Mouse (Mus musculus) MEL (cell line): ENCODE measurements around the gene Hs6st1. TPM values are rescaled to one million over a fixed set of nuclear protein-coding genes. Genes with fewer than 3 reads are reported as not detected.

Source experiments
- DNase-seq: peaks from one replicate; pipeline ENCODE4 v3.0.0; 2011; ENCODE audit warnings: low read depth, low spot score
- H3K27ac ChIP-seq: 2 replicates; pipeline ENCODE4 v1.5.1; 2012; ENCODE audit warnings: low read depth, mild to moderate bottlenecking, control low read depth, low read length, moderate library complexity; ENCODE audit not compliant: control insufficient read depth
- H3K27me3 ChIP-seq, 2 experiments: fragments of 150-350 bp in 1 of 2; sonication (generic) in 1 of 2; 2 replicates each; pipeline ENCODE4 v1.6.1; 2012; ENCODE audit warnings: low read length in 2 of 2, mild to moderate bottlenecking in 2 of 2, improper control_type of control experiment in 1 of 2, moderate library complexity in 1 of 2; ENCODE audit not compliant: insufficient read depth in 2 of 2, control insufficient read depth in 1 of 2
- H3K36me3 ChIP-seq, 2 experiments: 2 replicates each; pipeline ENCODE4 v1.6.1; 2012 to 2014; ENCODE audit warnings: low read length in 2 of 2, improper control_type of control experiment in 1 of 2, inconsistent platforms in 1 of 2, mild to moderate bottlenecking in 1 of 2; ENCODE audit not compliant: insufficient read depth in 2 of 2, control insufficient read depth in 1 of 2
- H3K4me1 ChIP-seq, 2 experiments: fragments of 150-350 bp in 1 of 2; sonication (generic) in 1 of 2; 2 replicates each; pipeline ENCODE4 v1.6.1; 2012; ENCODE audit warnings: low read length in 2 of 2, improper control_type of control experiment in 1 of 2, mild to moderate bottlenecking in 1 of 2; ENCODE audit not compliant: insufficient read depth in 2 of 2, control insufficient read depth in 1 of 2
- H3K4me3 ChIP-seq, 2 experiments: fragments of 150-350 bp in 1 of 2; sonication (generic) in 1 of 2; 2 replicates each; pipeline ENCODE4 v1.5.1; 2012; ENCODE audit warnings: low read depth in 2 of 2, low read length in 2 of 2, mild to moderate bottlenecking in 2 of 2, moderate library complexity in 2 of 2, control low read depth in 1 of 2, improper control_type of control experiment in 1 of 2; ENCODE audit not compliant: control insufficient read depth in 1 of 2, insufficient read depth in 1 of 2
- H3K79me2 ChIP-seq: 2 replicates; pipeline ENCODE4 v1.6.1; 2012; ENCODE audit warnings: mild to moderate bottlenecking, low read length, moderate library complexity; ENCODE audit not compliant: control insufficient read depth, poor library complexity, insufficient read depth
- H3K9ac ChIP-seq: 2 replicates; pipeline ENCODE4 v1.6.1; 2012; ENCODE audit warnings: low read depth, mild to moderate bottlenecking, control low read depth, low read length, moderate library complexity; ENCODE audit not compliant: control insufficient read depth, poor library complexity, severe bottlenecking
- H3K9me3 ChIP-seq: fragments of 150-350 bp; sonication (generic); replicated peaks from 2 replicates; pipeline ENCODE4 v1.6.1; 2012; ENCODE audit warnings: mild to moderate bottlenecking, low read length, improper control_type of control experiment, moderate library complexity; ENCODE audit not compliant: insufficient read depth
- CTCF ChIP-seq, 3 experiments: IDR thresholded peaks in 2 of 3; conservative IDR thresholded peaks in 1 of 3; 2 replicates each; pipeline ENCODE4 v1.5.1; 2011 to 2012; ENCODE audit warnings: low read length in 3 of 3, low read depth in 2 of 3, mild to moderate bottlenecking in 2 of 3, improper control_type of control experiment in 1 of 3, inconsistent platforms in 1 of 3, mixed read lengths in 1 of 3, moderate library complexity in 1 of 3; ENCODE audit not compliant: control insufficient read depth in 1 of 3, insufficient read depth in 1 of 3, poor library complexity in 1 of 3, severe bottlenecking in 1 of 3
- E2F4 ChIP-seq: IDR thresholded peaks from 2 replicates; pipeline ENCODE4 v1.6.1; 2011; ENCODE audit warnings: low read depth, low read length, improper control_type of control experiment, borderline replicate concordance
- HCFC1 ChIP-seq: IDR thresholded peaks from 2 replicates; pipeline ENCODE4 v1.6.1; 2012; ENCODE audit warnings: low read depth, mild to moderate bottlenecking, inconsistent platforms, low read length, improper control_type of control experiment, moderate library complexity
- JUND ChIP-seq: IDR thresholded peaks from 2 replicates; pipeline ENCODE4 v1.6.1; 2011; ENCODE audit warnings: low read depth, mild to moderate bottlenecking, improper control_type of control experiment, low read length
- MAFK ChIP-seq: IDR thresholded peaks from 2 replicates; pipeline ENCODE4 v1.6.1; 2011; ENCODE audit warnings: low read depth, mild to moderate bottlenecking, low read length, improper control_type of control experiment, borderline replicate concordance
- MAX ChIP-seq: IDR thresholded peaks from 2 replicates; pipeline ENCODE4 v1.6.1; 2011; ENCODE audit warnings: low read length, improper control_type of control experiment
- MEF2A ChIP-seq: IDR thresholded peaks from 2 replicates; pipeline ENCODE4 v1.6.1; 2014; ENCODE audit warnings: low read depth, mild to moderate bottlenecking, inconsistent platforms, low read length, improper control_type of control experiment; ENCODE audit not compliant: poor library complexity, insufficient replicate concordance, severe bottlenecking; ENCODE audit errors: extremely low read depth
- MXI1 ChIP-seq: IDR thresholded peaks from 2 replicates; pipeline ENCODE4 v1.6.1; 2011; ENCODE audit warnings: mild to moderate bottlenecking, low read depth, low read length, improper control_type of control experiment
- NELFE ChIP-seq: IDR thresholded peaks from 2 replicates; pipeline ENCODE4 v1.6.1; 2011; ENCODE audit warnings: low read depth, low read length, improper control_type of control experiment
- POLR2AphosphoS5 ChIP-seq: IDR thresholded peaks from 2 replicates; pipeline ENCODE4 v1.6.1; 2012; ENCODE audit warnings: low read depth, borderline replicate concordance, mild to moderate bottlenecking, inconsistent platforms, low read length, moderate library complexity, mixed read lengths
- SIN3A ChIP-seq: IDR thresholded peaks from 2 replicates; pipeline ENCODE4 v1.6.1; 2012; ENCODE audit warnings: low read length, improper control_type of control experiment, inconsistent platforms
- SMC3 ChIP-seq: IDR thresholded peaks from 2 replicates; pipeline ENCODE4 v1.6.1; 2011; ENCODE audit warnings: low read depth, low read length, improper control_type of control experiment
- TBP ChIP-seq: IDR thresholded peaks from 2 replicates; pipeline ENCODE4 v1.8.0; 2011; ENCODE audit warnings: low read depth, low read length, improper control_type of control experiment
- USF1 ChIP-seq: IDR thresholded peaks from 2 replicates; pipeline ENCODE4 v1.6.1; 2014; ENCODE audit warnings: low read depth, mild to moderate bottlenecking, inconsistent platforms, low read length, improper control_type of control experiment, moderate library complexity
- USF2 ChIP-seq, 2 experiments: IDR thresholded peaks; 2 replicates each; pipeline ENCODE4 v1.6.1; 2011 to 2012; ENCODE audit warnings: improper control_type of control experiment in 2 of 2, low read length in 2 of 2, borderline replicate concordance in 1 of 2, inconsistent platforms in 1 of 2, low read depth in 1 of 2, mild to moderate bottlenecking in 1 of 2; ENCODE audit not compliant: insufficient read depth in 1 of 2
- ZC3H11A ChIP-seq: IDR thresholded peaks from 2 replicates; pipeline ENCODE4 v1.6.1; 2012; ENCODE audit warnings: low read depth, mild to moderate bottlenecking, inconsistent platforms, low read length, improper control_type of control experiment
- ZMIZ1 ChIP-seq: IDR thresholded peaks from 2 replicates; pipeline ENCODE4 v1.6.1; 2012; ENCODE audit warnings: low read depth, mild to moderate bottlenecking, inconsistent platforms, low read length, improper control_type of control experiment, moderate library complexity
- polyA plus RNA-seq, 2 experiments: library from polyadenylated mRNA; stranded (reverse) in 1 of 2; unstranded in 1 of 2; fragments of >175 nt in 1 of 2; fragments of >200 nt in 1 of 2; gene quantifications; 2 replicates each; pipeline versions ENCODE4 v1.2.1 to v1.2.4; 2012; ENCODE audit warnings: low replicate concordance in 2 of 2, low read depth in 1 of 2; ENCODE audit not compliant: insufficient read length in 2 of 2, insufficient read depth in 1 of 2, missing spikeins in 1 of 2
- total RNA-seq: library from RNA; depleted of rRNA; stranded (reverse); fragments of 300-350 nt; gene quantifications from 2 replicates; pipeline ENCODE4 v1.2.3, GENCODE M21; 2012

The Hs6st1 gene
- total and polyA plus RNA-seq, 3 experiments, result 33.0 to 52.0 (median 45.7) TPM

GRCm38 (mm10) chr1:36113670-36114069, 45.5 kb downstream of the Hs6st1 start:
- no peaks in the 10 kb centered on the region for H3K79me2 ChIP-seq
- no peak overlapping the region for H3K9ac ChIP-seq
- no peaks in the 10 kb centered on the region for H3K9me3 ChIP-seq
- no peaks in the 10 kb centered on the region for H3K36me3 ChIP-seq
- DNase-seq, result no peak
- peaks cover 0 to 2% of the 10 kb centered on the region in 2 experiments; a peak in 1 of 4 replicates for H3K4me1 ChIP-seq
- TF ChIP-seq E2F4 (no peak), MAX (no peak), MEF2A (no peak), SIN3A (no peak), POLR2AphosphoS5 (no peak), ZMIZ1 (no peak), USF2 (IDR thresholded peaks at IDR 0.05; ENCODE audit: borderline replicate concordance in 1 of 2, insufficient read depth in 1 of 2, low read depth in 1 of 2, low read length in 2 of 2) (no peak), SMC3 (no peak), HCFC1 (no peak), MXI1 (no peak), ZC3H11A (no peak), TBP (no peak), MAFK (no peak), USF1 (no peak), NELFE (no peak), CTCF (IDR thresholded peaks at IDR 0.05 in 2 of 3, conservative IDR thresholded peaks at IDR 0.05 in 1 of 3; ENCODE audit: control insufficient read depth in 1 of 3, insufficient read depth in 1 of 3, low read depth in 2 of 3, low read length in 3 of 3, poor library complexity in 1 of 3, severe bottlenecking in 1 of 3) (no peak), JUND (no peak)
- TF ChIP-seq, all 39 proteins: peak for 0
- H3K27ac ChIP-seq, result no peak overlapping the region
- no peaks in the 10 kb centered on the region for H3K27me3 ChIP-seq
- H3K4me3 ChIP-seq, result no peak overlapping the region

DNA sequence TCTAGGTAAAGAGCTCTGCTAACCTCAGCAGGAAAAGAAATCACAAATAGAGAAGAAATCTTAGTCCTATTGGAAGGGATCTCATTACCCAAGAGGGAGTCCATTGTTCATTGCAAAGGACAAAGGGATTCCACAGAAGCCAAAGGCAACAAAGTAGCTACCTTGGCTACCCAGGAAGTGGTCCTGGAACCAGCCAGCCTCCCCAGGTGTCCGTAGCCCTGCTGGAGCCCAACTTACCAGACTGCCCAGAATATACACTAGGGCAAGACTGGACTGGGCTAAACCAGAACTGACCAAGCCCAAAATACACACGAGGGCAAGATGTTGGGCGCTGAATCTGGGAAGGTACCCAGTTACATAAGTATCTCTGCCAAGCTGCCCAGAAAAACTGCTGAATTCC, 46.6 kb downstream of the Hs6st1 start:
- Histone ChIP-seq H3K9ac (no peak overlapping the region), H3K27me3 (no peaks in the 10 kb centered on the region), H3K9me3 (no peaks in the 10 kb centered on the region), H3K4me3 (no peak overlapping the region), H3K79me2 (no peaks in the 10 kb centered on the region), H3K36me3 (no peaks in the 10 kb centered on the region), H3K4me1 (peaks cover 0 to 2% of the 10 kb centered on the region in 2 experiments; a peak in 1 of 4 replicates), H3K27ac (no peak overlapping the region)
- no peak for TF ChIP-seq SMC3
- DNase-seq, result no peak
